Mouse (Mus musculus) neural tube, embryonic 15.5 days (tissue): ENCODE measurements at regions not wholly inside any gene's neighbourhood (a gene's known extent, or its start where the extent isn't known, plus 50 kb on each side); places are given as distances from the start of the nearest gene placed in this dataset.
"Not testable (repeated sequence)": the region's sequence is repeated elsewhere in the genome, so short reads cannot be mapped to it uniquely, and the experiment has no call there.

Source experiments
- ATAC-seq: fragments of 200-750 bp; cut with Nextera tagmentation; 2 replicates; pipeline ENCODE4 v1.8.0; 2017; ENCODE audit warnings: mild to moderate bottlenecking, moderate TSS enrichment, moderate library complexity; ENCODE audit not compliant: low FRiP score
- H3K27ac ChIP-seq: fragments of 300-500 bp; sonication (generic); replicated peaks from 2 replicates; pipeline ENCODE4 v1.5.1; 2015; ENCODE audit warnings: mild to moderate bottlenecking, inconsistent platforms
- H3K27me3 ChIP-seq: fragments of 300-500 bp; sonication (generic); replicated peaks from 2 replicates; pipeline ENCODE4 v1.6.1; 2015; ENCODE audit warnings: inconsistent platforms
- H3K36me3 ChIP-seq: fragments of 300-500 bp; sonication (generic); 2 replicates; pipeline ENCODE4 v1.6.1; 2015; ENCODE audit warnings: inconsistent platforms
- H3K4me1 ChIP-seq: fragments of 300-500 bp; sonication (generic); 2 replicates; pipeline ENCODE4 v1.6.1; 2015; ENCODE audit warnings: inconsistent platforms
- H3K4me2 ChIP-seq: fragments of 300-500 bp; sonication (generic); 2 replicates; pipeline ENCODE4 v1.6.1; 2015; ENCODE audit warnings: inconsistent platforms, mild to moderate bottlenecking, moderate library complexity
- H3K4me3 ChIP-seq: fragments of 300-500 bp; sonication (generic); replicated peaks from 2 replicates; pipeline ENCODE4 v1.5.1; 2015; ENCODE audit warnings: mild to moderate bottlenecking, inconsistent platforms
- H3K9ac ChIP-seq: fragments of 300-500 bp; sonication (generic); replicated peaks from 2 replicates; pipeline ENCODE4 v1.6.1; 2015; ENCODE audit warnings: mild to moderate bottlenecking, inconsistent platforms
- H3K9me3 ChIP-seq: fragments of 300-500 bp; sonication (generic); replicated peaks from 2 replicates; pipeline ENCODE4 v1.6.1; 2016; ENCODE audit warnings: inconsistent platforms
- WGBS: fragments of 180-500 bp; shearing (Covaris S2); methylation state at CpG from one replicate; pipeline ENCODE4 v1.1.7; 2015; ENCODE audit warnings: mixed read lengths; 5-methylcytosine and 5-hydroxymethylcytosine counted together

GRCm38 (mm10) chr15:4630611-4631010 is 96.4 kb upstream of the C6 start:
- no peak overlapping the region for H3K4me3 ChIP-seq
- no peaks in the 10 kb centered on the region for H3K4me1 ChIP-seq
- H3K4me2 ChIP-seq, result no peak overlapping the region
- no peak overlapping the region for H3K9ac ChIP-seq
- WGBS, result 88% methylated on average over 4 of the region's 4 CpGs
- no peaks in the 10 kb centered on the region for H3K36me3 ChIP-seq
- H3K27me3 ChIP-seq, result no peaks in the 10 kb centered on the region
- no peak overlapping the region for H3K27ac ChIP-seq
- no peaks in the 10 kb centered on the region for H3K9me3 ChIP-seq
- ATAC-seq, result no peak

- H3K9me3 ChIP-seq, result no peaks in the 10 kb centered on the region
- H3K27me3 ChIP-seq, result no peaks in the 10 kb centered on the region
- H3K27ac ChIP-seq, result no peak overlapping the region
- ATAC-seq, result no peak
- no peak overlapping the region for H3K9ac ChIP-seq
- H3K4me1 ChIP-seq, result no peaks in the 10 kb centered on the region
- H3K4me2 ChIP-seq, result no peak overlapping the region
- no peaks in the 10 kb centered on the region for H3K36me3 ChIP-seq
- 93% methylated on average over 4 of the region's 4 CpGs for WGBS
- H3K4me3 ChIP-seq, result no peak overlapping the region
Observed at GRCm38 (mm10) chr15:4641666-4642065, 85.3 kb upstream of the C6 start.

GRCm38 (mm10) chr15:4642859-4643258 is 84.1 kb upstream of the C6 start:
- no peaks in the 10 kb centered on the region for H3K27me3 ChIP-seq
- WGBS, result 81% methylated on average over 4 of the region's 4 CpGs
- no peak overlapping the region for H3K27ac ChIP-seq
- H3K36me3 ChIP-seq, result no peaks in the 10 kb centered on the region
- H3K4me1 ChIP-seq, result no peaks in the 10 kb centered on the region
- no peak overlapping the region for H3K4me3 ChIP-seq
- H3K4me2 ChIP-seq, result no peak overlapping the region
- H3K9ac ChIP-seq, result no peak overlapping the region
- no peak for ATAC-seq
- no peaks in the 10 kb centered on the region for H3K9me3 ChIP-seq

- ATAC-seq, result peak; percentile 53; the same call in 1 of the 2 replicates
- Histone ChIP-seq H3K9ac (no peak overlapping the region), H3K27ac (0 out of 2 replicates have a peak overlapping the region, but pooled peaks have one; percentile 23), H3K9me3 (no peaks in the 10 kb centered on the region), H3K4me1 (no peaks in the 10 kb centered on the region), H3K4me3 (no peak overlapping the region), H3K36me3 (no peaks in the 10 kb centered on the region), H3K4me2 (no peak overlapping the region), H3K27me3 (no peaks in the 10 kb centered on the region)
- 87% methylated on average over 4 of the region's 4 CpGs for WGBS
Observed at GRCm38 (mm10) chr15:4643888-4644606, 82.9 kb upstream of the C6 start.

GRCm38 (mm10) chr15:4648626-4649025 is 78.3 kb upstream of the C6 start:
- no peaks in the 10 kb centered on the region for H3K9me3 ChIP-seq
- H3K36me3 ChIP-seq, result no peaks in the 10 kb centered on the region
- H3K9ac ChIP-seq, result no peak overlapping the region
- no peak overlapping the region for H3K4me2 ChIP-seq
- H3K27me3 ChIP-seq, result no peaks in the 10 kb centered on the region
- ATAC-seq, result no peak
- 73% methylated on average over 4 of the region's 4 CpGs for WGBS
- no peak overlapping the region for H3K27ac ChIP-seq
- H3K4me1 ChIP-seq, result no peaks in the 10 kb centered on the region
- H3K4me3 ChIP-seq, result no peak overlapping the region

GRCm38 (mm10) chr15:4653706-4654105 is 73.3 kb upstream of the C6 start:
- Histone ChIP-seq H3K27me3 (no peaks in the 10 kb centered on the region), H3K9me3 (no peaks in the 10 kb centered on the region), H3K27ac (no peak overlapping the region), H3K9ac (no peak overlapping the region), H3K4me3 (no peak overlapping the region), H3K4me2 (no peak overlapping the region), H3K36me3 (no peaks in the 10 kb centered on the region), H3K4me1 (no peaks in the 10 kb centered on the region)
- ATAC-seq, result no peak
- WGBS, result 95% methylated on average over 1 of the region's 1 CpGs

GRCm38 (mm10) chr15:4672859-4673258 is 54.1 kb upstream of the C6 start:
- WGBS, result 95% methylated on average over 7 of the region's 9 CpGs
- H3K9ac ChIP-seq, result not testable (repeated sequence)

More at GRCm38 (mm10) chr15:4672859-4673258, 54.1 kb upstream of the C6 start:
- H3K9me3 ChIP-seq, H3K36me3 ChIP-seq, H3K27ac ChIP-seq, H3K4me2 ChIP-seq, ATAC-seq, H3K4me3 ChIP-seq, H3K4me1 ChIP-seq, H3K27me3 ChIP-seq: not testable (repeated sequence)
